Mouse (Mus musculus) C2C12 (cell line): ENCODE results near the gene Igf2r. TPM values are rescaled to one million over a fixed set of nuclear protein-coding genes. Genes with fewer than 3 reads are reported as not detected.

Source experiments
- H3K27me3 ChIP-seq: one replicate; pipeline ENCODE4 v1.6.1; 2011; ENCODE audit not compliant: control insufficient read depth, insufficient read depth, insufficient read length
- H3K36me3 ChIP-seq: one replicate; pipeline ENCODE4 v1.6.1; 2011; ENCODE audit not compliant: control insufficient read depth, insufficient read depth
- H3K4me3 ChIP-seq: one replicate; pipeline ENCODE4 v1.5.1; 2011; ENCODE audit warnings: mild to moderate bottlenecking, control low read depth; ENCODE audit not compliant: poor library complexity, insufficient read depth, severe bottlenecking
- H3K79me2 ChIP-seq: one replicate; pipeline ENCODE4 v1.6.1; 2011; ENCODE audit not compliant: control insufficient read depth, insufficient read depth
- H3K79me3 ChIP-seq: one replicate; pipeline ENCODE4 v1.6.1; 2011; ENCODE audit warnings: low read depth, control low read depth
- H3ac ChIP-seq: one replicate; pipeline ENCODE3; 2011; ENCODE audit warnings: low read depth; ENCODE audit not compliant: control insufficient read depth, insufficient read length
- CEBPB ChIP-seq: IDR thresholded peaks from one replicate; pipeline ENCODE4 v1.6.1; 2011; ENCODE audit warnings: low read depth, mild to moderate bottlenecking, control low read depth, moderate library complexity
- CTCF ChIP-seq: IDR thresholded peaks from one replicate; pipeline ENCODE4 v1.5.1; 2011; ENCODE audit not compliant: control insufficient read depth, insufficient read depth, insufficient read length
- FOSL1 ChIP-seq: IDR thresholded peaks from one replicate; pipeline ENCODE4 v1.8.0; 2011; ENCODE audit warnings: mild to moderate bottlenecking, low read length; ENCODE audit not compliant: poor library complexity, insufficient read depth, severe bottlenecking
- MAX ChIP-seq: IDR thresholded peaks from one replicate; pipeline ENCODE4 v1.6.1; 2011; ENCODE audit warnings: mild to moderate bottlenecking, control low read depth
- MYOD1 ChIP-seq: IDR thresholded peaks from one replicate; pipeline ENCODE4 v1.6.1; 2011; ENCODE audit warnings: low read depth; ENCODE audit not compliant: control insufficient read depth, insufficient read length
- MYOG ChIP-seq: IDR thresholded peaks from one replicate; pipeline ENCODE4 v1.6.1; 2011; ENCODE audit not compliant: control insufficient read depth, insufficient read length; ENCODE audit errors: extremely low read depth
- USF1 ChIP-seq: IDR thresholded peaks from one replicate; pipeline ENCODE4 v1.6.1; 2011; ENCODE audit warnings: low read depth, mild to moderate bottlenecking, control low read depth, moderate library complexity
- polyA plus RNA-seq: library from polyadenylated mRNA; unstranded; fragments of >200 nt; fragmentation: generic; extraction: Trizol; gene quantifications from one replicate; pipeline ENCODE4 v1.2.1, GENCODE M21; 2012; ENCODE audit warnings: missing spikeins

The Igf2r gene
- polyA plus RNA-seq, 1 experiment = 2.3 TPM

DNA sequence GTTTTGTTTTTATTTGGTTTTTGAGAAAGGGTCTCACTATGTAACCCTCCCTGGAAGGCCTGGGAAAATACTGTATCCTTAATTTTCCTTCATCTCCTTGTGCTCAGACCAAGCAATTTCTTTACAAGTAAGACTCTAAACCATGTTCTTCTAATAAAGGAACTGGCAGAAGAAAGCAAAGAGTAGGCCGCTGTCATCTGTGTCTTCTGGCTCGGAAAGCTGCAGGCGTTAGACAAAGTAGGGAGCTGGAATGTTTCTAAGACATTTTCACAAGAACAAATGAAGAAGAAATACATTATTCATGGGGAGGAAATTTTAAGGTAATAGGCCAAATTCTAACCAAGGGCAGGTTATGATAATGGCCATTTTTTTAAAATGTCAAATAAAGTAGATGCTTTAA is 115.4 kb downstream of the Igf2r start:
- Histone ChIP-seq H3K36me3 (no peaks in the 10 kb centered on the region), H3K27me3 (peaks cover 46% of the 10 kb centered on the region), H3K79me3 (no peaks in the 10 kb centered on the region), H3K79me2 (no peaks in the 10 kb centered on the region), H3K4me3 (no peak overlapping the region), H3ac (no peak overlapping the region)
- no peak for TF ChIP-seq CEBPB
- TF ChIP-seq CTCF = no peak
- no peak for TF ChIP-seq USF1
- no peak for TF ChIP-seq MYOG
- TF ChIP-seq MAX = no peak
- no peak for TF ChIP-seq FOSL1
- no peak for TF ChIP-seq MYOD1

DNA sequence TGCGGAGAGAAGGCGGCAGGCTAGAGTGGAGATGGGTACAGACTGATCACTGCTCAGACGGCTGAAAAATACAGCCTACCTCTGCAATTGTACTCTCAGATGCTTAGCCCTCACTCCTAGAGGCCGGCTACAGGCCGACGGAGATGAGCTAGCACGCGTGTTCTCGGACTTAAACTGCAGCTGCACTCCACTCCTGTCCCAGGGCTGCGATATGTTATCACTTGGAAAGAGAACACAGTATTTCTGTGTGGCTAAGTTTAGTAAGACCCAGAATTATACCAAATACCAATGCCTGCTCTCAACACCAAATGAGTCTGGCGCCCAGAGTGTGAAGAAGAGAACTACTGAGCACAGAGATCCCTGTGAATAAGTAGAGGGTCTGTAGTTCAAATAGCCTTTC is 116.9 kb downstream of the Igf2r start:
- TF ChIP-seq MAX (no peak), MYOG (no peak), FOSL1 (no peak), CEBPB (no peak), MYOD1 (no peak), USF1 (no peak), CTCF (no peak)
- peaks cover 47% of the 10 kb centered on the region for H3K27me3 ChIP-seq
- H3ac ChIP-seq = no peak overlapping the region
- no peaks in the 10 kb centered on the region for H3K36me3 ChIP-seq
- no peak overlapping the region for H3K4me3 ChIP-seq
- H3K79me2 ChIP-seq = no peaks in the 10 kb centered on the region
- no peaks in the 10 kb centered on the region for H3K79me3 ChIP-seq

DNA sequence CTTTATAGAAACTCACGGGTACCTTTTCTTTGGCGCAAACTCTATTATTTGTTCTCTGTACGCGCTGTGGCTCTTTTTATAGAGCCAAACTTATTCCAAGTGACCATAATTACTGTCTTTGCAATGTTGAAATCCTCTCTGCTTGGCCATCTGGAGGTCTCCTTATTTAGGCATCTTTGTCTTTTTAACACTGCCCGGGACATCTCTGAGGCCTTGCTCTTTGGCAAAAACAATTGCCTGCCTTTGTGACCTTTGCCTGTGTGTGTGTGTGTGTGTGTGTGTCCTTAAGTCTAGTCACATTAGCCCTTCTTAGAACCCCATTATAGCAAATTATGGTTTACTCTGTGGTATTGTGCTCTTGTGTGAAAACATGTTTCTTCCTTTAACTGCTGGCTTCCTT is 124.0 kb downstream of the Igf2r start:
- H3ac ChIP-seq = no peak overlapping the region
- TF ChIP-seq MAX (no peak), CEBPB (no peak), MYOG (no peak), MYOD1 (no peak), FOSL1 (no peak), CTCF (no peak), USF1 (no peak)
- no peak overlapping the region for H3K4me3 ChIP-seq
- no peaks in the 10 kb centered on the region for H3K79me3 ChIP-seq
- no peaks in the 10 kb centered on the region for H3K36me3 ChIP-seq
- peaks cover 16% of the 10 kb centered on the region for H3K27me3 ChIP-seq
- no peaks in the 10 kb centered on the region for H3K79me2 ChIP-seq

DNA sequence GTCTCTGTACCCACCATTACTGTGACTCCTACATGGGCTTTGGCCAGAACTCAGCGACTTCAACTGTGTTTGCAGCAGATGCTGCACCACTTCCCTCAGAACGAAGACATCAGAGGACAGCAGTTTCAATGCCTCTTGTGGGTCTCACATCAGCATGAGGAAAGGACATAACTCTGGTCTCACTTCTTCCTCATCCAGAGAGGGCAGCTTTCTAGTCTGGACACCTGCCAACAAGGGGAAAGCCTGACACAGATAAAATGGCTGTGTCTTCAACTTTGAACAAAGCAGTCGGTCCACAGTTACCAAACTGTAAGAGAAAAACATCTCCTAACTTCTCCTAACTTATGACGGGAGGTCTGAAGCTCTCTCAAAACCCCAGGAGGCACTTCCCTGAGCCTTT is 128.4 kb downstream of the Igf2r start:
- Histone ChIP-seq H3K4me3 (no peak overlapping the region), H3K79me2 (no peaks in the 10 kb centered on the region), H3K79me3 (no peaks in the 10 kb centered on the region), H3K36me3 (no peaks in the 10 kb centered on the region), H3ac (no peak overlapping the region), H3K27me3 (no peaks in the 10 kb centered on the region)
- TF ChIP-seq FOSL1 (no peak), MYOG (no peak), CTCF (no peak), MYOD1 (no peak), CEBPB (no peak), USF1 (no peak), MAX (no peak)

DNA sequence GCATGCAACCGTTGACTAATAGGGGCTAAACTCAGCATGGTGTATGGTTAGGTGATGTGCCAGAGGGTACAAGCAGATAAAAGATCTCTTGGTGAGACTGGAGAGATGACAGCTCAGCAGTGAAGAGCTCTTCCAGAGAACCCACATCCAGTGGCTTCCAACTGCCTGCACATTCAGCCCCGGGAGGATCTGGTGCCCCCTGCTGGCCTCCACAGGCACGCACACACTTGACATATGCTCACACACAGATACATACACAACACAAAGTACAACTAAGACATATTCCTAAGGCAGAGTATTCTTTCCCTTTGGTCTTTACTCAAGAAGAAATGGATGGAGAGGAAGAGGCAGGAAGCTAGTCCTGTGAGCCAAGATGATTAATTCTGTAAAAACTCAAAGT is 129.9 kb downstream of the Igf2r start:
- no peaks in the 10 kb centered on the region for H3K79me2 ChIP-seq
- no peaks in the 10 kb centered on the region for H3K36me3 ChIP-seq
- H3K79me3 ChIP-seq = no peaks in the 10 kb centered on the region
- H3K27me3 ChIP-seq = no peaks in the 10 kb centered on the region
- no peak for TF ChIP-seq CTCF
- TF ChIP-seq FOSL1 = no peak
- no peak for TF ChIP-seq CEBPB
- TF ChIP-seq MAX = no peak
- no peak for TF ChIP-seq MYOG
- TF ChIP-seq MYOD1 = no peak
- TF ChIP-seq USF1 = no peak
- H3ac ChIP-seq = no peak overlapping the region
- H3K4me3 ChIP-seq = no peak overlapping the region

DNA sequence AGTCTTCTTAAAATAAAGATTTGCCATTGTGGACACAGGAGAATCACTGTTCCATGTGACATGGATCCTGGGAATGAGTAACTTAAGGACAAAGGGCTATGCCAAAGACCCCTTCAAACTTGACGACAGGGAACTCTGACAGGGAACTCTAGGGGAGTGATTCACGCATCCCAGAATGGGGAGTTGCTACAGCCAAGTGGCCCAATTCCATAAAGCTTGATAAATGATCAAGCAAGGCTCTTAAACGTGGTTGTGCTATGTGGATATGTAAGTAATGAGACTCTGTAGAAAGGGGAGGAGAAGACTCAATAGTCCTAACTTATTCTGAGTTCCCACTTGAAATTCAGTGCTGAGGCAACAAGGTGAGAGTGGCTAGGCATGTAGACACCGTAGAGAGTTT is 134.7 kb downstream of the Igf2r start:
- Histone ChIP-seq H3ac (no peak overlapping the region), H3K36me3 (no peaks in the 10 kb centered on the region), H3K79me3 (no peaks in the 10 kb centered on the region), H3K79me2 (no peaks in the 10 kb centered on the region), H3K27me3 (no peaks in the 10 kb centered on the region), H3K4me3 (no peak overlapping the region)
- TF ChIP-seq MAX (no peak), MYOG (no peak), MYOD1 (no peak), FOSL1 (no peak), USF1 (no peak), CTCF (no peak)

Other genes with a start within 250 kb of the Igf2r start
- gene Slc22a2, start 185.5 kb downstream of the Igf2r start, polyA plus RNA-seq = not detected
- not detected for gene Slc22a1, start 93.8 kb downstream of the Igf2r start, polyA plus RNA-seq
- gene Mas1, start 98.5 kb upstream of the Igf2r start, polyA plus RNA-seq = not detected
- gene Mrgprh, start 106.4 kb upstream of the Igf2r start, polyA plus RNA-seq = not detected
- gene Pnldc1, start 140.6 kb upstream of the Igf2r start, polyA plus RNA-seq = 0.28 TPM
- 266 TPM for gene Tcp1, start 146.0 kb upstream of the Igf2r start, polyA plus RNA-seq
- gene Mrpl18, start 146.7 kb upstream of the Igf2r start, polyA plus RNA-seq = 123 TPM
- 0.50 TPM for gene Acat3, start 170.9 kb upstream of the Igf2r start, polyA plus RNA-seq
- gene Acat2, start 191.1 kb upstream of the Igf2r start, polyA plus RNA-seq = 90.7 TPM
- 25.7 TPM for gene Wtap, start 224.5 kb upstream of the Igf2r start, polyA plus RNA-seq
- 107 TPM for gene Sod2, start 237.2 kb upstream of the Igf2r start, polyA plus RNA-seq